Mouse (Mus musculus): ENCODE results near the gene Napepld. TPM values are rescaled to one million over a fixed set of nuclear protein-coding genes. Genes with fewer than 3 reads are reported as not detected.

The Napepld gene
- polyA plus RNA-seq, 2 experiments, result 2.2 to 2.3 TPM

GRCm38 (mm10) chr5:21675019-21675418 lies 26.2 kb downstream of the Napepld start:
- no peak for ATAC-seq (ENCODE audit: low FRiP score, low read depth)
- 0 out of 2 replicates have a peak, but pooled peaks cover 2% of the 10 kb centered on the region for H3K4me1 ChIP-seq (ENCODE audit: control insufficient read depth, insufficient read depth, low read length)
- 72% methylated on average over 12 of the region's 12 CpGs for WGBS
- no peaks in the 10 kb centered on the region for H3K27me3 ChIP-seq (ENCODE audit: control insufficient read depth, insufficient read depth, low read length)
- no peaks in the 10 kb centered on the region for H3K9me3 ChIP-seq (ENCODE audit: control insufficient read depth, low read length)
- H3K4me2 ChIP-seq (replicated peaks; ENCODE audit: low read depth, low read length, severe bottlenecking), result no peak overlapping the region
- H3K9ac ChIP-seq (ENCODE audit: low read depth, low read length, severe bottlenecking), result no peak overlapping the region
- H3K4me3 ChIP-seq (replicated peaks; ENCODE audit: low read length), result no peak overlapping the region
- no peak for DNase-seq (ENCODE audit: low spot score)
- no peak overlapping the region for H3K27ac ChIP-seq (replicated peaks; ENCODE audit: low read depth, low read length)
- TF ChIP-seq POLR2A (IDR thresholded peaks at IDR 0.05; ENCODE audit: borderline replicate concordance, extremely low read depth, insufficient read depth, insufficient read length), result no peak
- H3K36me3 ChIP-seq (ENCODE audit: control insufficient read depth, insufficient read depth, low read length), result peaks cover 5% of the 10 kb centered on the region; the same call in 1 of the 2 replicates

GRCm38 (mm10) chr5:21673742-21674141 lies 27.5 kb downstream of the Napepld start:
- Histone ChIP-seq H3K9ac (ENCODE audit: low read depth, low read length, severe bottlenecking) (no peak overlapping the region), H3K36me3 (ENCODE audit: control insufficient read depth, insufficient read depth, low read length) (peaks cover 5% of the 10 kb centered on the region; the same call in 1 of the 2 replicates), H3K4me2 (replicated peaks; ENCODE audit: low read depth, low read length, severe bottlenecking) (no peak overlapping the region), H3K27ac (replicated peaks; ENCODE audit: low read depth, low read length) (no peak overlapping the region), H3K4me1 (ENCODE audit: control insufficient read depth, insufficient read depth, low read length) (0 out of 2 replicates have a peak, but pooled peaks cover 2% of the 10 kb centered on the region), H3K4me3 (replicated peaks; ENCODE audit: low read length) (no peak overlapping the region), H3K9me3 (ENCODE audit: control insufficient read depth, low read length) (no peaks in the 10 kb centered on the region), H3K27me3 (ENCODE audit: control insufficient read depth, insufficient read depth, low read length) (no peaks in the 10 kb centered on the region)
- 62% methylated on average over 9 of the region's 9 CpGs for WGBS
- DNase-seq (ENCODE audit: low spot score), result no peak
- no peak for TF ChIP-seq POLR2A (IDR thresholded peaks at IDR 0.05; ENCODE audit: borderline replicate concordance, extremely low read depth, insufficient read depth, insufficient read length)
- ATAC-seq (ENCODE audit: low FRiP score, low read depth), result no peak

GRCm38 (mm10) chr5:21672812-21673635 lies 28.2 kb downstream of the Napepld start:
- no peak for TF ChIP-seq POLR2A (IDR thresholded peaks at IDR 0.05; ENCODE audit: borderline replicate concordance, extremely low read depth, insufficient read depth, insufficient read length)
- 0 out of 2 replicates have a peak, but pooled peaks cover 2% of the 10 kb centered on the region for H3K4me1 ChIP-seq (ENCODE audit: control insufficient read depth, insufficient read depth, low read length)
- no peak overlapping the region for H3K9ac ChIP-seq (ENCODE audit: low read depth, low read length, severe bottlenecking)
- ATAC-seq (ENCODE audit: low FRiP score, low read depth), result no peak
- no peak overlapping the region for H3K27ac ChIP-seq (replicated peaks; ENCODE audit: low read depth, low read length)
- peaks cover 5% of the 10 kb centered on the region; the same call in 1 of the 2 replicates for H3K36me3 ChIP-seq (ENCODE audit: control insufficient read depth, insufficient read depth, low read length)
- DNase-seq (ENCODE audit: low spot score), result no peak
- H3K9me3 ChIP-seq (ENCODE audit: control insufficient read depth, low read length), result no peaks in the 10 kb centered on the region
- no peaks in the 10 kb centered on the region for H3K27me3 ChIP-seq (ENCODE audit: control insufficient read depth, insufficient read depth, low read length)
- 47% methylated on average over 23 of the region's 23 CpGs for WGBS
- peak overlapping the region; percentile 21; the same call in 1 of the 2 replicates for H3K4me2 ChIP-seq (replicated peaks; ENCODE audit: low read depth, low read length, severe bottlenecking)
- no peak overlapping the region for H3K4me3 ChIP-seq (replicated peaks; ENCODE audit: low read length)

- 75% methylated on average over 2 of the region's 2 CpGs for WGBS
- no peaks in the 10 kb centered on the region for H3K9me3 ChIP-seq (ENCODE audit: control insufficient read depth, low read length)
- no peak for DNase-seq (ENCODE audit: low spot score)
- H3K36me3 ChIP-seq (ENCODE audit: control insufficient read depth, insufficient read depth, low read length), result peaks cover under 1% of the 10 kb centered on the region; the same call in 1 of the 2 replicates
- no peak for ATAC-seq (ENCODE audit: low FRiP score, low read depth)
- no peak for TF ChIP-seq POLR2A (IDR thresholded peaks at IDR 0.05; ENCODE audit: borderline replicate concordance, extremely low read depth, insufficient read depth, insufficient read length)
- H3K4me3 ChIP-seq (replicated peaks; ENCODE audit: low read length), result no peak overlapping the region
- no peak overlapping the region for H3K27ac ChIP-seq (replicated peaks; ENCODE audit: low read depth, low read length)
- no peak overlapping the region for H3K4me2 ChIP-seq (replicated peaks; ENCODE audit: low read depth, low read length, severe bottlenecking)
- H3K4me1 ChIP-seq (ENCODE audit: control insufficient read depth, insufficient read depth, low read length), result 0 out of 2 replicates have a peak, but pooled peaks cover 2% of the 10 kb centered on the region
- H3K27me3 ChIP-seq (ENCODE audit: control insufficient read depth, insufficient read depth, low read length), result no peaks in the 10 kb centered on the region
- no peak overlapping the region for H3K9ac ChIP-seq (ENCODE audit: low read depth, low read length, severe bottlenecking)
Observed at GRCm38 (mm10) chr5:21669307-21669706, 31.9 kb downstream of the Napepld start.

- TF ChIP-seq POLR2A (IDR thresholded peaks at IDR 0.05; ENCODE audit: borderline replicate concordance, extremely low read depth, insufficient read depth, insufficient read length), result no peak
- Histone ChIP-seq H3K9ac (ENCODE audit: low read depth, low read length, severe bottlenecking) (no peak overlapping the region), H3K27me3 (ENCODE audit: control insufficient read depth, insufficient read depth, low read length) (no peaks in the 10 kb centered on the region), H3K9me3 (ENCODE audit: control insufficient read depth, low read length) (no peaks in the 10 kb centered on the region), H3K36me3 (ENCODE audit: control insufficient read depth, insufficient read depth, low read length) (peaks cover 15% of the 10 kb centered on the region), H3K27ac (replicated peaks; ENCODE audit: low read depth, low read length) (no peak overlapping the region), H3K4me2 (replicated peaks; ENCODE audit: low read depth, low read length, severe bottlenecking) (no peak overlapping the region), H3K4me3 (replicated peaks; ENCODE audit: low read length) (no peak overlapping the region), H3K4me1 (ENCODE audit: control insufficient read depth, insufficient read depth, low read length) (no peaks in the 10 kb centered on the region)
- ATAC-seq (ENCODE audit: low FRiP score, low read depth), result no peak
- 35% methylated on average over 8 of the region's 8 CpGs for WGBS
- no peak for DNase-seq (ENCODE audit: low spot score)
Observed at GRCm38 (mm10) chr5:21667191-21668137, 33.7 kb downstream of the Napepld start.

All from limb, embryonic 14.5 days (tissue).